Mouse (Mus musculus) cerebellum, adult 2 months (tissue): ENCODE measurements around the gene Spryd3. TPM values are rescaled to one million over a fixed set of nuclear protein-coding genes. Genes with fewer than 3 reads are reported as not detected.

Experiments used
- DNase-seq, 2 experiments: peaks; one replicate each; pipeline ENCODE4 v3.0.0; 2021
- H3K27ac ChIP-seq: fragments of 200-500 bp; 2 replicates; pipeline ENCODE4 v1.5.1; 2012; ENCODE audit warnings: low read length, control low read depth, inconsistent platforms; ENCODE audit not compliant: insufficient read depth
- H3K27me3 ChIP-seq: fragments of 200-500 bp; 2 replicates; pipeline ENCODE4 v1.6.1; 2012; ENCODE audit warnings: inconsistent platforms, mild to moderate bottlenecking, low read length, moderate library complexity; ENCODE audit not compliant: control insufficient read depth, insufficient read depth
- H3K4me1 ChIP-seq: fragments of 200-500 bp; 2 replicates; pipeline ENCODE4 v1.6.1; 2011; ENCODE audit warnings: low read length; ENCODE audit not compliant: control insufficient read depth, insufficient read depth
- H3K4me3 ChIP-seq: fragments of 200-500 bp; replicated peaks from 2 replicates; pipeline ENCODE3; 2011; ENCODE audit warnings: mild to moderate bottlenecking, low read depth, low read length, control low read depth; ENCODE audit not compliant: insufficient read depth
- CTCF ChIP-seq: fragments of 200-500 bp; IDR thresholded peaks from 2 replicates; pipeline ENCODE4 v1.5.1; 2011; ENCODE audit warnings: low read depth, mild to moderate bottlenecking, control low read depth, low read length, moderate library complexity, borderline replicate concordance; ENCODE audit not compliant: insufficient read depth
- POLR2A ChIP-seq: fragments of 200-500 bp; IDR thresholded peaks from 2 replicates; pipeline ENCODE4 v1.6.1; 2011; ENCODE audit warnings: low read length, control low read depth, borderline replicate concordance; ENCODE audit not compliant: insufficient read depth
- WGBS: fragments of 180-500 bp; shearing (Covaris S2); methylation state at CpG from one replicate; pipeline ENCODE4 v1.1.7; 2018; 5-methylcytosine and 5-hydroxymethylcytosine counted together
- polyA plus RNA-seq: library from polyadenylated mRNA; depleted of rRNA; stranded (reverse); fragments of >200 nt; gene quantifications from 2 replicates; pipeline ENCODE4 v1.2.3, GENCODE M21; 2012

Spryd3 gene
- polyA plus RNA-seq, 1 experiment = 161 TPM

DNA sequence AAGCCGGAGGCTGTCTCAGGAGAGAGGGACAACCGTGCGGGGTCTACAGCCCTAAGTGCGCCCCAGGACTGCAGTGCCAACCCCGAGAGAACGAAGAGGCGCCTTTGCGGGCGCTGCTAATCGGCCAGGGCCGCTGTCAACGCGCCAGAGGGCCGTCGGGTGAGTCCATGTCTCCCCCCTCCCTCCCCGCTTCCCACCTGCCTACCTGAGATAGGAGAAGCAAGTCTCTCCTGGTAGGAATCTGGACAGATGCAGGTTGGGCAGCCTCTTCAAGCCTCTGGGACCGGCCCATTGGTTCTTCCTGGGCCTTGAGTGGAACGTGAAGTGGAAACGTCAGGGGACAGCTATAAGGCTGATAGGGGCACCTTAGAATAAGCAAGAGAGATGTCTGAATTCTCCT lies 8.7 kb upstream of the Spryd3 start:
- 32% methylated on average over 19 of the region's 19 CpGs for WGBS
- H3K4me1 ChIP-seq = no peaks in the 10 kb centered on the region
- H3K27ac ChIP-seq = no peak overlapping the region
- no peak overlapping the region for H3K4me3 ChIP-seq
- no peak for DNase-seq
- no peaks in the 10 kb centered on the region; the same call in 1 of the 2 replicates for H3K27me3 ChIP-seq
- no peak for TF ChIP-seq CTCF
- no peak for TF ChIP-seq POLR2A

DNA sequence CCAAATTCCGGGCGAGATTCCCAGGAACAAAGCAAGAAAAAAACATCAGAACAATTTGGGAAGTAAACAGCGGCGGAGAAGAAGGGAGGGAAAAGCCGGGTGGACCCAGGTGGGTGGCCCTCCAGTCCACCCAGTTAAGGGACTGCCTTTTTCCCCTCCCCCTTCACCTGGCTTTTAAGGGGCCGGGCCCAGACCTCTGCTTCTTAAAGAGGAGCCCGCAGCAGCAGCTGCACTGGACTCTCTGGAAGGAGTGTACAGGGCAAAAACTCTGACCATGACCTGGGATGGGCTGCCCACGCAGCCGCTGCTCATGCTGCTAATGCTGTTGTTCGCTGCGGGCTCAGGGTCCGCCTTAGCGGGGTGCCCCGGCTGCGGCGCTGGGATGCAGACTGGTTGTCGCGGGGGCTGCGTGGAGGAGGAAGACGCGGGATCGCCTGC lies 8.3 kb upstream of the Spryd3 start, which contains the start of gene Igfbp6:
TSS of gene Igfbp6 (plus strand) at position 89 of the 438 bp plus-strand sequence.
- no peak within 1 kb of the TSS for H3K4me3 ChIP-seq

DNA sequence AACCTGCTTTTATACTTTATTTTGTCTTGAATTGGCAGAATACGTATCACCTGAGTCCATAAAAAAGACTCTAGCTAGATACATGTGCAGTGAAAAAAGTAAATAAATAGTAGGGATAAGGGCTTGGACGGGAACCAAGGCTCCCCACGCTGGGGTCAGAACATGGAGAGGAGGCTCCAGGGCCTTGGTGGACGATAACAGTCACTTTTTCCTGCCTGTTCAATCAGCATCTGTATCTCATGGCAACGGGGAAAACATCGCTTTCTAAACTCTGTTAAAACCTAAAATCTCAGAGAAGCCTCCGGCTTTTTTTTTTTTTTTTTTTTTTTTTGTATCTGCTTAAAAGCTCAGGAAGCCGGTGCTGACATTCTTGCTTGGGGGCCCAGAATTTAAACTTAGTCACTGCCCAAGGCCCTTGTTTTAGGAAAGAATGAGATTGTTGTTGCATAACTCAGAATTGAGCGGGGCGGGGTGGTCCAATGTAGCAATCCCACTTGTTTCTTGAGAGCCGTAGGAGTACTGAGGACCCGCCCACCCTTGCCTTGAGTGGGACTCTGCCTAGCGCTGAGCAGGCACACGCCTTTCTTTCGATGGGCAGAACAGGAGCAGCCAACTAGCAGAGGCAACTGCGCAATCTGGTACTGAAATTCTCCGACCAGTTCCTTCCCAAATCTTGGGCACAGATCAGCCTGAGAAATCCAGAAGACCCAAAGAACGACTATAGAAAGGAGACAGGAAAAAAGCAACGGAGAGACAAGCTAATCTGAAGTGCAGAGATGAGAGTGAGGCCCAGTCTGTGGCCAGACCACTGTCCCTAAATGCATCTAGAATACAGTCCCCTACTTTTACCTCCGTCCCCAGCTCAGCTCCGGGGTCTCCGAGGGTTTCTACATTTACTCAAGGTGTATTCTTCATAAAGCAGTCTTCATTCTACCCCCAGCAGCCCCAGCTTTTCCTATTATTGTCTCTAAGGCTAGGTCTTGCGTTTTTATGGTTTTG lies 7.2 kb upstream of the Spryd3 start:
- no peak for DNase-seq
- no peak overlapping the region for H3K4me3 ChIP-seq
- no peaks in the 10 kb centered on the region; the same call in 1 of the 2 replicates for H3K27me3 ChIP-seq
- H3K4me1 ChIP-seq = no peaks in the 10 kb centered on the region
- TF ChIP-seq CTCF (no peak), POLR2A (no peak)
- no peak overlapping the region for H3K27ac ChIP-seq
- WGBS = 78% methylated on average over 23 of the region's 23 CpGs

More for the DNA sequence above, 8.3 kb upstream of the Spryd3 start, which contains the start of gene Igfbp6:
- H3K27ac ChIP-seq = no peak within 1 kb of the TSS
- H3K27me3 ChIP-seq = no peaks in the 10 kb centered on the region; the same call in 1 of the 2 replicates
- no peaks in the 10 kb centered on the region for H3K4me1 ChIP-seq
- DNase-seq = no peak
- TF ChIP-seq CTCF (no peak), POLR2A (no peak)
- WGBS = 30% methylated on average over 22 of the region's 22 CpGs

DNA sequence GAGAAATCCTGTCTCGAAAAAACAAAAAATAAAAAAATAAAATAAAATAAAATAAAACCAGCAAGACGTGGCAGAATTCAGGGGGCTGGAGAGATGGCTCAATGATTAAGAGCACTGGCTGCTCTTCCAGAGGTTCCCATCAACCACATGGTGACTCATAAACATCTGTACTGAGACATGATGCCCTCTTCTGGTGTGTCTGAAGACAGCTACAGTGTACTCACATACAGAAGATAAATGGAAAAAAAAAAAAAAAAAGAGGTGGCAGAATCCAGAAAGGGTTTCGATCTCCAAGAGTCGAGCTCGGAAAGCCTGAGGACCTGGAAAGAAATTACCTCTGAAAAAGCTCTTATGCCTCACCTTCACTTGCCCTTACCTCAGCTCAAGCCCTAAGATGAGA lies 5.1 kb upstream of the Spryd3 start:
- 89% methylated on average over 5 of the region's 5 CpGs for WGBS

DNA sequence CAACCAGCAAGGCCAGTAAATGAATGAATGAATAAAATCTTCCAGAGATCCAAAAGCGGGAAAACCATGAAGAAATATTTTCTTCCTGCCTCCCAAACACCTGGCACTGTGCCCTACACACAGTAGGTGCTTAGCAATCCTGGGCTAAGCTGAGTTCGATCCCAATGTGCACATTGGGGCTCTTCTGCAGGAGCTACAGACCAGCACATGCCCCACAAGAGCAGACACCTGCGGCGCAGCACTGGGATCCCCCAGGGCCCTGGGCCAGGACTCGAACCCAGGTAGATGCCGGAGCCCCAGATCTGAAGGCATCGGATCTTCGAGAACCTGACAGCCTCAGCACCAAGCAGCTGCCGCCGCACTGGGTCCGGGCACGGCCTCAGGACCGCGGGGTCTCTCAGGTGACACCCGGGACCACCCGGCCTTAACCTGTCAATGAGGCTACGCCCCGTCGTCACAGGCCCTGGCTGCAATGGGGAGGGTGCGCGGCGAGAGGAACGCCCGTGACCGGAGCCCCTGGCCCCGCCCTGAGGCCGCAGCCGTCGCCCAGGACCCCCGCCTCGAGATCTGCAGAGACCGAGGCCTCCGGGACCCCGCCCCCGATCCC lies 409 bp downstream of the Spryd3 start:
- H3K27ac ChIP-seq = peak overlapping the region; percentile 41
- WGBS = 1% methylated on average over 35 of the region's 35 CpGs
- H3K27me3 ChIP-seq = no peaks in the 10 kb centered on the region
- no peak for TF ChIP-seq CTCF
- no peak for TF ChIP-seq POLR2A
- DNase-seq = no peak
- H3K4me3 ChIP-seq = peak overlapping the region; percentile 85
- peaks cover 2% of the 10 kb centered on the region; the same call in 1 of the 2 replicates for H3K4me1 ChIP-seq

More for the DNA sequence above, 5.1 kb upstream of the Spryd3 start:
- TF ChIP-seq CTCF (no peak), POLR2A (no peak)
- Histone ChIP-seq H3K27me3 (no peaks in the 10 kb centered on the region; the same call in 1 of the 2 replicates), H3K4me1 (no peaks in the 10 kb centered on the region), H3K4me3 (no peak overlapping the region), H3K27ac (no peak overlapping the region)
- DNase-seq = no peak

DNA sequence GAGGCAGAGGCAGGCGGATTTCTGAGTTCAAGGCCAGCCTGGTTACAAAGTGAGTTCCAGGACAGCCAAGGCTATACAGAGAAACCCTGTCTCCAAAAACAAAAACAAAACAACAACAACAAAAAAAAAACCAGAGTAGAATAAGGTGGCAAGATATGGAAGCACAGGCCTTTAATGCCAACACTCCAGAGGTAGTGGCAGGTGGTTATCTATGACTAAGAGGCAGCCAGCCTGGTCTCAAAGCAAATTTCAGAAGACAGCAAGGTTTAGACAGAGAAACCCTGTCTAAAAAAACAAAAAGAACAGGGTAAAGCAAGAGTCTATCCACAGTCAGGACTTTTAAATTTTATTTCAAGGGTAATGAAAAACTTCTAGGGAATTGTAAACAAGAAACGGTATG lies 1.3 kb downstream of the Spryd3 start:
- 84% methylated on average over 2 of the region's 2 CpGs for WGBS
- no peak for TF ChIP-seq CTCF
- TF ChIP-seq POLR2A = no peak
- no peak overlapping the region for H3K4me3 ChIP-seq

DNA sequence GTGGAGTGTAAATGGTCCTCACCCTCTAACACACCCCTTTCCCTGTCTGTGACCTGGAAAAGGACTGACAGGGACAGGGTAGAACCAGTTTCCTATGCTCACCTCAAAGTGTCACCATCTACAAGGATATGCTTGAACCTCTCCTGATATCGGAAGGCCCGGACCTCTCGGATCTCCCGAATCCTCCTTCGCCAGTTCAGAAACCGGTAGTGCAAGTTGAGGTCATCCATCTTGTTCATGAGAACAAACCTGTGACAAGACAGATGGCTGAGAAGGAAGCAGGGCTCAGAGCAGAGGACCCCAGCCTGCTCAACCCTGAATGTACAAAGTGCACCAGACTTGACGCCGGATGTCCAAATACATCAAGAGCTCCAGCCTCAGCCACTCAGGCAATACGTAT lies 2.7 kb downstream of the Spryd3 start:
- no peaks in the 10 kb centered on the region for H3K27me3 ChIP-seq
- H3K27ac ChIP-seq = no peak overlapping the region
- H3K4me3 ChIP-seq = no peak overlapping the region
- no peak for DNase-seq
- WGBS = 91% methylated on average over 9 of the region's 9 CpGs
- H3K4me1 ChIP-seq = peaks cover 2% of the 10 kb centered on the region; the same call in 1 of the 2 replicates
- TF ChIP-seq POLR2A (no peak), CTCF (no peak)

More for the DNA sequence above, 1.3 kb downstream of the Spryd3 start:
- peaks cover 2% of the 10 kb centered on the region; the same call in 1 of the 2 replicates for H3K4me1 ChIP-seq
- H3K27me3 ChIP-seq = no peaks in the 10 kb centered on the region
- no peak overlapping the region for H3K27ac ChIP-seq
- no peak for DNase-seq
